Mouse (Mus musculus) B cell, adult 2 months (primary cell): ENCODE results near the gene Fbxw26.
A peak's percentile ranks its signal among the peaks of the same experiment; 100 is the strongest.
"Not testable (repeated sequence)": the region's sequence is repeated elsewhere in the genome, so short reads cannot be mapped to it uniquely, and the experiment has no call there.

Experiments
- DNase-seq, 2 experiments: peaks; one replicate each; pipeline ENCODE4 v3.0.0; 2022

Fbxw26 gene

DNA sequence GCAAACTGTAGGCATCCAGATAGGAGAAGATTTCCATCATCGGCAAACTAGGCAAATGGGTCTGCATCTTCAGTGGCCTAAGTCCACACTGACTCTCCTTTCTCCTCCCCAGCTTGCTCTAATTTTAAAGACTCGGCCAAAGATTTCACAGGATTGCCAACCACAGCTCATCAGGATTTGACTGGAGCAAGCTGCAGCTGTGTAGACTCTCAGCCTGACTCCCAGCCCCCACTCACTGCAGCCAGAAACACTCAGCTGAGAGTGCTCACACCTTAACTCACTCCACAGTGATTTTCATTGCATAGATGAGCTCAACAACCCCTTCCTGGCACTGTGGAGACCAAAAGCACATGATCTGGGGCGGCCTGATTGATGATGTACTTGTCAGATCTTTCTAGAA, at the start of gene Fbxw26:
Gene Fbxw26 (minus strand): TSS at position 101 of the 400 bp plus-strand sequence.
- DNase-seq: not testable (repeated sequence)

- DNase-seq: no peak
Measured at GRCm38 (mm10) chr9:109795221-109795620, 49.3 kb upstream of the Fbxw26 start.

DNA sequence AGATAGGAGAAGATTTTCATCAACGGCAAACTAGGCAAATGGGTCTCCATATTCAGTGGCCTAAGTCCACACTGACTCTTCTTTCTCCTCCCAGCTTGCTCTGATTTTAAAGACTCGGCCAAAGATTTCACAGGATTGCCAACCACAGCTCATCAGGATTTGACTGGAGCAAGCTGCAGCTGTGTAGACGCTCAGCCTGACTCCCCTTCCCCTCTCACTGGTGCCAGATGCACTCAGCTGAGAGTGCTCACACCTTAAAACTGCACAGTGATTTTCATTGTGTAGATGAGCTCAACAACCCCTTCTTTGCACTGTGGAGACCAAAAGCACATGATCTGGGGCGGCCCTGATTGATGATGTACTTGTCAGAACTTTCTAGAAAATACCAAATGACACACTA, 44.7 kb upstream of the Fbxw26 start, which contains the start of gene Fbxw27:
Gene Fbxw27 (minus strand): TSS at position 101 of the 400 bp plus-strand sequence.
- not testable (repeated sequence) for DNase-seq

DNA sequence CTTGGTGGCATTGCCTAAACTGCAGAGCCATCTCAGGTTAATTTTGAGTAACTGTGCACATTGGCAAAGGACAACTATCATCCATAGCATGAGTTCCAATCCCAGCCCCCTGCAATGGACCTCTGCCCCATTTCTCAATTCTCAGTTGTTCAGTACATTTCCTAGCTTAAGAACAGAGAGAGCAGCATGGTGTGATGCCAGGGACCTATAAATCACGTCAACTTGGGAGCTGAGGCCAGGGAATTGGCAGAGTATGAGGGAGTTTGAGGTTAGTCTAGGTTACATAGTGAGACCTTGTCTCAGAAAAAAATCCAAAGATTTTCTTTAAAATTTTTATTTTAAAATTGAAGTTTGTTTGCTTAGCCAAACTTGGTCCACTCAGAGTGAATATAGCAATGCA, 21.0 kb upstream of the Fbxw26 start:
- DNase-seq: not testable (repeated sequence)

DNA sequence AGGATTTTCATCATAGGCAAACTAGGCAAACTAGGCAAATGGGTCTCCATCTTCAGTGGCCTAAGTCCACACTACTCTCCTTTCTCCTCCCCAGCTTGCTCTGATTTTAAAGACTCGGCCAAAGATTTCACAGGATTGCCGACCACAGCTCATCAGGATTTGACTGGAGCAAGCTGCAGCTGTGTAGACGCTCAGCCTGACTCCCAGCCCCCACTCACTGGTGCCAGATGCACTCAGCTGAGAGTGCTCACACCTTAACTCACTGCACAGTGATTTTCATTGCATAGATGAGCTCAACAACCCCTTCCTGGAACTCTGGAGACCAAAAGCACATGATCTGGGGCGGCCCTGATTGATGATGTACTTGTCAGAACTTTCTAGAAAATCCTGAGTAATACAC, 43.3 kb downstream of the Fbxw26 start, which contains the start of gene Fbxw18:
Gene Fbxw18 (minus strand): TSS at position 101 of the 400 bp plus-strand sequence.
- not testable (repeated sequence) for DNase-seq

DNA sequence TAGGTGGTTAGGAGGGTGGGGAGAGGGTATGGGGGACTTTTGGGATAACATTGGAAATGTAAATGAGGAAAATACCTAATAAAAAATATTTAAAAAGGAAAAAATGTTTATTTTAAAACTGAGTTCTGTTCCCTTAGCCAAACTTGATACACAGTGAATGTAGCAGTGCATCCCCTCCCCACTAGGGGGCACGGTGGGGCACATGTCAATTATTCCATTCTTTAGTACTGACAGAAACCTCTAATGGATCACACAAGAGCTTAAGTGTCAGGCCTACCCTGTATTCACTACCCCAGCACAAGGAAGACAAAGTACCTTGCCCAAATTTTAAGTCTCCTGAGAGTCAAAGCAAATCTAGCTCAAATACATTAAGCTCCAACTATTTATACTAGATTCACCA, 60.6 kb downstream of the Fbxw26 start:
- DNase-seq: peak; percentile 21 to 25
